Mouse (Mus musculus): ENCODE results near the gene Lrrfip1.

- TF ChIP-seq CTCF (IDR thresholded peaks at IDR 0.05; ENCODE audit: control insufficient read depth, insufficient read depth, insufficient replicate concordance, low read depth, low read length) (no peak), POLR2A (IDR thresholded peaks at IDR 0.05; ENCODE audit: control insufficient read depth, low read depth, low read length) (no peak)
Measured at GRCm38 (mm10) chr1:91044176-91044575, 45.6 kb downstream of the Lrrfip1 start.
